ENCODE assay signal across 8 mouse cellular contexts in genomic region chr12:26071610-26072009, GRCm38 (mm10).
DNase-seq lines count a peak whose midpoint lies in the region; ATAC-seq and TF ChIP-seq lines count a peak whose summit lies in the region.

No protein-coding gene starts in this region.

- ATAC-seq in liver, embryonic 11.5 days (replicated peaks; ENCODE audit: low FRiP score): no peak
- ATAC-seq in neural tube, embryonic 15.5 days (ENCODE audit: low FRiP score): peak; percentile 31; the same call in 1 of the 2 replicates

- no peak overlapping the region for H3K27ac ChIP-seq in kidney, adult 2 months (ENCODE audit: insufficient read depth, low read depth, low read length)
- no peak overlapping the region for H3K27ac ChIP-seq in liver, embryonic 11.5 days (ENCODE audit: low read depth, low read length)
- no peak overlapping the region for H3K27ac ChIP-seq in neural tube, embryonic 15.5 days (replicated peaks)

- H3K9ac ChIP-seq in liver, embryonic 11.5 days (ENCODE audit: low read depth, low read length): no peak overlapping the region
- no peak overlapping the region for H3K9ac ChIP-seq in neural tube, embryonic 15.5 days (replicated peaks)

- DNase-seq in ovary, postnatal 10 days (ENCODE audit: low spot score): peak; percentile 39
- DNase-seq in ovary, adult 18-20 months (ENCODE audit: low spot score): no peak
- peak; percentile 78 for DNase-seq in cerebellum, adult 8-10 months
- DNase-seq in forelimb bud, embryonic 11.5 days (ENCODE audit: low read depth, low spot score): peak; percentile 84
- peak; percentile 63 for DNase-seq in kidney, adult 2 months
- peak; percentile 37 for DNase-seq in liver, embryonic 11.5 days (ENCODE audit: low spot score)
- DNase-seq in thymus, postnatal 10 days (ENCODE audit: low spot score in 2 of 2): peak; percentile 35 to 64

- no peak overlapping the region for H3K4me3 ChIP-seq in kidney, adult 2 months (ENCODE audit: insufficient read depth, low read depth, low read length)
- H3K4me3 ChIP-seq in liver, embryonic 11.5 days (ENCODE audit: low read depth, low read length): no peak overlapping the region
- H3K4me3 ChIP-seq in neural tube, embryonic 15.5 days (replicated peaks): no peak overlapping the region

- no peaks in the 10 kb centered on the region for H3K27me3 ChIP-seq in kidney, adult 2 months (replicated peaks; ENCODE audit: control insufficient read depth, insufficient read depth, low read length)
- H3K27me3 ChIP-seq in liver, embryonic 11.5 days (replicated peaks; ENCODE audit: control insufficient read depth, insufficient read depth, low read length): no peaks in the 10 kb centered on the region
- 0 out of 2 replicates have a peak, but pooled peaks cover 3% of the 10 kb centered on the region for H3K27me3 ChIP-seq in neural tube, embryonic 15.5 days (replicated peaks)

- H3K36me3 ChIP-seq in kidney, adult 2 months (ENCODE audit: control insufficient read depth, insufficient read depth, low read length): no peaks in the 10 kb centered on the region
- no peaks in the 10 kb centered on the region for H3K36me3 ChIP-seq in liver, embryonic 11.5 days (ENCODE audit: control insufficient read depth, insufficient read depth, low read length)
- no peaks in the 10 kb centered on the region for H3K36me3 ChIP-seq in neural tube, embryonic 15.5 days

- H3K4me2 ChIP-seq in liver, embryonic 11.5 days: no peak overlapping the region
- peak overlapping the region; percentile 28 for H3K4me2 ChIP-seq in neural tube, embryonic 15.5 days

- H3K4me1 ChIP-seq in kidney, adult 2 months (ENCODE audit: control insufficient read depth, insufficient read depth, low read length): no peaks in the 10 kb centered on the region
- H3K4me1 ChIP-seq in liver, embryonic 11.5 days (replicated peaks; ENCODE audit: control insufficient read depth, insufficient read depth, low read length): peaks cover 4% of the 10 kb centered on the region; the same call in 1 of the 2 replicates
- H3K4me1 ChIP-seq in neural tube, embryonic 15.5 days: peaks cover 9% of the 10 kb centered on the region

- WGBS in kidney, adult 2 months: 8% methylated on average over 3 of the region's 3 CpGs
- WGBS in liver, embryonic 11.5 days: 17% methylated on average over 3 of the region's 3 CpGs
- WGBS in neural tube, embryonic 15.5 days: 13% methylated on average over 3 of the region's 3 CpGs

- no peaks in the 10 kb centered on the region for H3K9me3 ChIP-seq in liver, embryonic 11.5 days (ENCODE audit: control insufficient read depth, low read length)
- no peaks in the 10 kb centered on the region for H3K9me3 ChIP-seq in neural tube, embryonic 15.5 days (replicated peaks)

- TF ChIP-seq POLR2A in kidney, adult 2 months (IDR thresholded peaks at IDR 0.05; ENCODE audit: low read depth, low read length): no peak

- peak; percentile 74 for TF ChIP-seq CTCF in kidney, adult 2 months (conservative IDR thresholded peaks at IDR 0.05; ENCODE audit: insufficient read depth, insufficient read length, low read depth, low read length)
